Mouse (Mus musculus): ENCODE measurements at regions not wholly inside any gene's neighbourhood (a gene's known extent, or its start where the extent isn't known, plus 50 kb on each side); places are given as distances from the start of the nearest gene placed in this dataset.

GRCm38 (mm10) chr15:60762071-60762470 is 91.5 kb downstream of the Fam84b start:
- no peak for DNase-seq (ENCODE audit: low spot score)

- peak; percentile 23 for DNase-seq (ENCODE audit: low spot score)
These were observed 93.6 kb downstream of the Fam84b start for GRCm38 (mm10) chr15:60760015-60760437.

- DNase-seq (ENCODE audit: low spot score), result no peak
These were observed 99.3 kb downstream of the Fam84b start for GRCm38 (mm10) chr15:60754246-60754645.

- no peak for DNase-seq (ENCODE audit: low spot score)
These were observed 114.0 kb downstream of the Fam84b start for GRCm38 (mm10) chr15:60739598-60739997.

GRCm38 (mm10) chr15:60738258-60738657 is 115.3 kb downstream of the Fam84b start:
- DNase-seq (ENCODE audit: low spot score), result no peak

- DNase-seq (ENCODE audit: low spot score), result no peak
These were observed 121.2 kb downstream of the Fam84b start for GRCm38 (mm10) chr15:60732416-60732815.

- DNase-seq (ENCODE audit: low spot score), result no peak
These were observed 124.8 kb downstream of the Fam84b start for GRCm38 (mm10) chr15:60728754-60729153.

- no peak for DNase-seq (ENCODE audit: low spot score)
These were observed 125.2 kb downstream of the Fam84b start for GRCm38 (mm10) chr15:60728337-60728736.

GRCm38 (mm10) chr15:60719332-60719731 is 134.2 kb downstream of the Fam84b start:
- DNase-seq (ENCODE audit: low spot score), result no peak

- no peak for DNase-seq (ENCODE audit: low spot score)
These were observed 144.9 kb downstream of the Fam84b start for GRCm38 (mm10) chr15:60708678-60709077.

- no peak for DNase-seq (ENCODE audit: low spot score)
These were observed 147.6 kb downstream of the Fam84b start for GRCm38 (mm10) chr15:60706009-60706408.

- DNase-seq (ENCODE audit: low spot score), result no peak
These were observed 152.3 kb downstream of the Fam84b start for GRCm38 (mm10) chr15:60701273-60701672.

GRCm38 (mm10) chr15:60694746-60695145 is 158.8 kb downstream of the Fam84b start:
- DNase-seq (ENCODE audit: low spot score), result no peak

- DNase-seq (ENCODE audit: low spot score), result no peak
These were observed 159.7 kb downstream of the Fam84b start for GRCm38 (mm10) chr15:60693751-60694500.

- no peak for DNase-seq (ENCODE audit: low spot score)
These were observed 160.6 kb downstream of the Fam84b start for GRCm38 (mm10) chr15:60692718-60693597.

GRCm38 (mm10) chr15:60692149-60692548 is 161.4 kb downstream of the Fam84b start:
- DNase-seq (ENCODE audit: low spot score), result no peak

- DNase-seq (ENCODE audit: low spot score), result no peak
These were observed 176.2 kb downstream of the Fam84b start for GRCm38 (mm10) chr15:60677397-60677796.

- no peak for DNase-seq (ENCODE audit: low spot score)
These were observed 196.0 kb downstream of the Fam84b start for GRCm38 (mm10) chr15:60657572-60657971.

GRCm38 (mm10) chr15:60655113-60655512 is 198.5 kb downstream of the Fam84b start:
- no peak for DNase-seq (ENCODE audit: low spot score)

- DNase-seq (ENCODE audit: low spot score), result no peak
These were observed 204.3 kb downstream of the Fam84b start for GRCm38 (mm10) chr15:60649252-60649651.

GRCm38 (mm10) chr15:60641770-60642169 is 211.8 kb downstream of the Fam84b start:
- no peak for DNase-seq (ENCODE audit: low spot score)

GRCm38 (mm10) chr15:60633457-60633850 is 220.1 kb downstream of the Fam84b start:
- no peak for DNase-seq (ENCODE audit: low spot score)
